Mouse (Mus musculus) mesoderm, embryonic 11.5 days (tissue): ENCODE measurements around the gene Arrdc2.
A peak's percentile ranks its signal among the peaks of the same experiment; 100 is the strongest.

Experiments
- DNase-seq: peaks from one replicate; pipeline ENCODE4 v3.0.0-alpha.2; 2012; ENCODE audit warnings: low read depth, low spot score

The Arrdc2 gene

GRCm38 (mm10) chr8:70839408-70840351 lies at the start of gene Arrdc2:
Arrdc2 (minus strand) TSS chr8:70839720.
- DNase-seq = peak; percentile 100

GRCm38 (mm10) chr8:70887669-70888068 lies 48.1 kb upstream of the Arrdc2 start:
- no peak for DNase-seq

- peak; percentile 76 for DNase-seq
Observed at GRCm38 (mm10) chr8:70885612-70886011, 46.1 kb upstream of the Arrdc2 start.

GRCm38 (mm10) chr8:70884683-70885082 lies 45.2 kb upstream of the Arrdc2 start:
- no peak for DNase-seq

- DNase-seq = no peak
Observed at GRCm38 (mm10) chr8:70884186-70884585, 44.7 kb upstream of the Arrdc2 start.

- DNase-seq = no peak
Observed at GRCm38 (mm10) chr8:70880546-70880945, 41.0 kb upstream of the Arrdc2 start.

- no peak for DNase-seq
Observed at GRCm38 (mm10) chr8:70880126-70880525, 40.6 kb upstream of the Arrdc2 start.

- no peak for DNase-seq
Observed at GRCm38 (mm10) chr8:70879500-70879899, 40.0 kb upstream of the Arrdc2 start.

GRCm38 (mm10) chr8:70878178-70878577 lies 38.7 kb upstream of the Arrdc2 start:
- no peak for DNase-seq

- no peak for DNase-seq
Observed at GRCm38 (mm10) chr8:70876382-70876781, 36.9 kb upstream of the Arrdc2 start.

- no peak for DNase-seq
Observed at GRCm38 (mm10) chr8:70874441-70874840, 34.9 kb upstream of the Arrdc2 start.

GRCm38 (mm10) chr8:70873364-70873985 lies 34.0 kb upstream of the Arrdc2 start, which contains the start of gene Ccdc124:
Ccdc124 (minus strand) TSS chr8:70873935.
- peak; percentile 94 for DNase-seq

GRCm38 (mm10) chr8:70872643-70873363 lies 33.3 kb upstream of the Arrdc2 start:
- no peak for DNase-seq

GRCm38 (mm10) chr8:70871195-70871807 lies 31.8 kb upstream of the Arrdc2 start:
- DNase-seq = no peak

GRCm38 (mm10) chr8:70869601-70870041 lies 30.1 kb upstream of the Arrdc2 start:
- DNase-seq = peak; percentile 85

- no peak for DNase-seq
Observed at GRCm38 (mm10) chr8:70869199-70869571, 29.7 kb upstream of the Arrdc2 start.

GRCm38 (mm10) chr8:70868559-70869198 lies 29.2 kb upstream of the Arrdc2 start:
- DNase-seq = peak; percentile 54

- DNase-seq = no peak
Observed at GRCm38 (mm10) chr8:70866566-70866965, 27.0 kb upstream of the Arrdc2 start.

- no peak for DNase-seq
Observed at GRCm38 (mm10) chr8:70866001-70866520, 26.5 kb upstream of the Arrdc2 start.

- DNase-seq = peak; percentile 100
Observed at GRCm38 (mm10) chr8:70865350-70866000, 26.0 kb upstream of the Arrdc2 start.
